Mouse (Mus musculus): ENCODE data around the gene Ildr1.
A peak's percentile ranks its signal among the peaks of the same experiment; 100 is the strongest.

The Ildr1 gene

DNA sequence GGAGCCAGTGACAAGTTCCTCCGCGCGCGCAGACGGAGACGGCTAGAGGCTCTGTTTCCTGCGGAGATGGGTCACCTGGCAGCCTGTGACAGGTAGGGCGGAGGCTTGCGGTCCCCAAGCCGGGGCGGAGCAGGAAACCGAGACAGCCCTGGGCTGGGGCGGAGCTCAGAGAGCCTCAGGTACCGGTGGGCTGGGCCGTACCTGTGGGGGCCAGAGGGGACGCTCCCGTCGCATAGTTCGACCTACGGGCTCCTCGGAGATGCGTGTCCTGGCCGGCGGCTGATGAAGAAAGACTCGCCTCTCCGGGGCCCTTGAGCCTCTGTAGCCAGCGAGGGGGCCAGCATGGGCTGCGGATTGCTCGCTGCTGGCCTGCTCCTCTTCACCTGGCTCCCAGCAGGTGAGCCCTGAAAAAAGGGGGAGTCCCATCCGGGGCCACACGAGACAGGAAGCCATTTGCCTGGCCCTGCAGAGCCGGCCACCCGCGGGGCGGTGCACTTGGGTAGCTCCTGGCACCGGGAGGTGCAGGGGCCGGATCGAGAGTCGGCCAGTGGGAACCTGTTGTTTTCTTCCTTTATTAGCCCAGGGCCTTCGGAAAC lies at the start of gene Ildr1:
Ildr1 (plus strand) TSS at position 161 of the 596 bp plus-strand sequence.
- DNase-seq (ENCODE audit: low read depth, low spot score): peak; percentile 44

DNA sequence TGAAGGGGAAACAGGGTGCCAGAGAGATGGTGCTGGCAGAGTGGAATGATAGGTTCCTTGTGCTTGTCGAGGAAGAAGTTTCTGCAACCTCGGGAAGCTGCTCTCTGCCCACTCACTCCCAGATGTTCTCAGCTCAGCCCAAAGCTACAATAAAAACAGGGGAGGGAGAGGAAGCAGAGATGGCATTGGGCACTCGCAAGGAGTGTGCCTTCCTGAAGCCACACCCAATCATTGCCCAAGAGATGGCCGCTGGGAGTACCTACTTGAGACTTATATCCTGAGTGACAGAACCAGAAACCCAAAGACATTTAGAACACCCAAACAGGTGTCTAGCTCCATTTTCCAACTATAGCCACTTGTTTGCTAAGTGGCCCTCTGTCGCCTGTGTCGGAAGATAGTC lies 48.7 kb upstream of the Ildr1 start:
- DNase-seq (ENCODE audit: low read depth, low spot score): no peak

DNA sequence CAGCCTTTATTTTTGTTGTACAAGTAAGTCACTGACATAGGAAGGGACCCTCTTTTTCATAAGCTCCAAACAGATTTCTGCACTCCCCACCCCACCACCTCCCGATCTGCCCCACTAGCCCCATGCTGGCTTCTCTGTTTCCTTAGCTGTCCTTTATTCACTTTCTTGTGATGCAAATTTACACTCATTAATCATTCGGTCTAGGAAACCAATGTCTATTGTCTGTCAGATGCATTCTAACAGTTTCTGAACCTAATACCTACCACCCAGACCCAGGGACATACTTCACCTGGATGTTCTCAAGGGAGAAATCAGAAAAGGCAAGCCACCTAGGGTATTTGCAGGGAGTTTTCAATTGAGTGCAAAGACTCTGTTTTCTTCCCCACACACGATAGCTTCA lies 44.5 kb upstream of the Ildr1 start:
- peak; percentile 80 for DNase-seq (ENCODE audit: low read depth, low spot score)

DNA sequence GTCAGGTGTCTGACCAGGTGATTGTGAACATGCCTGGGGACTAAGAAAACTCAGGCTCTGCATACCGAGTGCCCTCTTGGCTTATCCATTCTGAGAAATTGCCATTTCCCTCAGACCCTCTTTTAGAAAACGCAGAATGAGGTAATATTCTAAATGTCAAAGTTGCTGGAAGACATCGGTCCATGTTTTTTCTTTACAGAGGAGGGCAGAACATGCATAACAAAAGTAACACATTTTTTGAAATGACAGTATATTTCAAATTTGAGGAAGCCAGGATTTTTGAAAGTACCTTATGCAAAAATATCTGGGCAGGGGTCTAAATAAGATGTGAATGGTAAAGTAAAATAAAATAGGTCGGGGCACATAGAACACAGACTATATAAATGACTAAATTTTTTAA lies 43.3 kb upstream of the Ildr1 start:
- DNase-seq (ENCODE audit: low read depth, low spot score): no peak

DNA sequence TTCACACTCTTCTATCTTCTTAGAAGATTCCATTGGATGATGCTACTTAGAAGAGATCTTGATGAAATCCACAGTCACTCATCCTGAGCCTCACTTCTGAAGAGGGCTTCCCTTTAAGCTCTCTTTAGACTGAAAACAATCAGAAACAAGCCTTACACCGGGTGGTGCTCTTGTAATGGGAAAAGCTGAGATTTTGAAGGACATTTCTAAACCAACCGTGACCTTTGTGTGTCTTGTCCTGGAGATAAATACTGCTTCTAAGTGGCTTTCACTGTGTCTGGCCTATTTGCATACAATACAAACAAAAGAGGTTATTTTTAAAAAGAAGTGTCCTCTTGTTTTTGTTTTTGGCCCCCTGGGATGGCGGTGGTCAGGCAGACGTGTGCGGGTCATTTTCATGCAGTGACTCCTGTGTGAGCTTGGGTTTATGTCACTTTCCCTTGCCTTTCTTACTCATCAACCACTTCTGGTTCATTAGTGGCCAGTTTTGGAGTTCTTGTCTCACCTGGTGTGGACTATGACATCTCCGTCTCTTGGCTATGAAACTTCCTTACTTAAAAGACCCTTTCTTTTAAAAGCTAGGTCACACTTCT lies 42.5 kb upstream of the Ildr1 start:
- no peak for DNase-seq (ENCODE audit: low read depth, low spot score)

DNA sequence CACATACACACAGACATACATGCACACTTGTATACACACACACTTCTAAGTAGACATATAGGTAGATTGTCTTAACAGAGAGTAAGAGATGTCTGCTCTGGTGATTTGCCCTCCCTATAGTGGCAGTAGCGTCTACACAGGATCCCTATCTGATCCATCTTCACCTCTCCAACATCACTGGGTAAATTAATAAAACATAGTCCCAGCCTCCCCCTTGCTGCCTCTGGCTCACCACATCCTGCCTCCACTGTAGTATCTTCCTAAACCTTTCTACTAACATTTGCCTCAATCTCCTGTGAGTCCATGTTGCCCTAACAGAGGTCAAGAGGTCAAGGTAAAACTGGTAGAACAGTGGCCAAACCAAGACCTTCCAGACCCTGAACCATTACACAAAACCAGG lies 38.6 kb upstream of the Ildr1 start:
- DNase-seq (ENCODE audit: low read depth, low spot score): no peak

DNA sequence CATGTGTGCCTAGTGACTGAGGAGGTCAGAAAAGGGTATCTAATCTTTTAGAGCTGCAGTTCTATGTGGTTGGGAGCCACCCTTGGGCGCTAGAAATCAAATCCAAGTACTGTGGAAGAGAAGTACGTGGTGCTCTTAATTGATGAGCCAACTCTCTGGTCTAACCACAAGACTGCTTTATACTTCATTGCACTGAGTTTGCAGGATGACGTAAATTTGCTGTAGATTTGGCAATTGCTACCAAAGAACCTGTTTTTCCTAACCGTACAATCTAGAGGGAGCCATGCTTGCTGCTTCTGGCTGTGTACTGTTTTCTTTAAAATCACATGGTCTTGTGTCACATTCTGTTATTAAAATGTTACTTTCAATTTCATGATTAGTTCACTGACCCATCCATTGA lies 37.9 kb upstream of the Ildr1 start:
- no peak for DNase-seq (ENCODE audit: low read depth, low spot score)

DNA sequence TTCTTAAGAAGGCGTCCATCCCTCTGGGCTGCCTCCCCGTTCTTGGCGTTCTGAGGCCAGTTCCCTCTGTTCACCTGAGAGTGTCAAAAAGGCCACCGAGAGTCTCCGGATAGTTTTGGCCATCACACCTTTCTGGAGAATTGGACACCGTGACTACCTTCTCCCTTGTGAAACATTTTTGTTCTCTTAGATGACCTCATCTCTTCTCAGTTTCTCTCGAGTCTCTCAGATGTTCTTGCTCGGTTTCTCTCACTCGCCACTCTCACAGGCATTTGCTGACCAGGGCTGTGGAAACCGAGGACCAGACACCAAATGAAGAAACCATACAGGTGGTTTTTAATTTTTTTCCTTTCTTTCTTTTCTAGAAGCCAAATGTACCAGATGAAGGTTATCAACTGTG lies 32.4 kb upstream of the Ildr1 start:
- DNase-seq (ENCODE audit: low read depth, low spot score): no peak

DNA sequence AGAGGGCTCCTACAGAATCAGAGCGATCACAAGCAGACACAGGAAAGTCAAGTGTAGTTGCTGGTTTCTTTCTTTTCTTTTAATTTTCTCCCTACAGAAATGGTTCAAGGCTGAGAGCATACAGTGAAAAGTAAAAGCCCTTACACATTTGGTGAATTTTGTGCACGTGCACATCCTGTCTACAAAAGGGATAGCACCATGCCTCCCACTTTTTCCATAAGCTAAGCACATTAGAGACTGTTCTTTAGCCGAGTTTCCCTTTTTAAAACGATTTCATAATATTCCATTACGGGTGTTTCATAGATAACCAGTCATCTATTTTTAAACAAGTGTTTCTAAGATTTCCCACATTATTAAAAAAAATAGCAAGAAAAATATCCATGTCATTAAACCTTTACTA lies 30.3 kb upstream of the Ildr1 start:
- DNase-seq (ENCODE audit: low read depth, low spot score): no peak

DNA sequence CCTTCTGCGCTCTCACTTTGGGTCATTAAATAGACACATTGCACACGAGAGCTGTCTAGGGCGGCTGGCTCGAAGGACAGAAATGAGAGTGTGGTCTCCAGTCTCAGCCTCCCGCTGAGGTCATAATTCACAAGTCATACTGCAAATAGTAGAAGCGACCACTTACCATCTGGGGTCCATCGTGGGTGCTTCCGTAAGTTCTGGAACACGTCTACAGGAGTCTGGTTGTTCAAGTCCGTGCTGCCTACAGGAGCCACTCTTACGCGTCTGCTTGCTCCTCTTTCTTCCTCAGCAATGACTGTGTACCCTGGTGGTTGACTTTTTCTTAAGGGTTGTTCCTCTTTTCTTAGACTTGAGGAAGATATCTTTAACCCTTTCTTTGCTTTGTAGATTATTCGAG lies 28.0 kb upstream of the Ildr1 start, which contains the start of gene Cd86:
Cd86 (minus strand) TSS at position 300 of the 400 bp plus-strand sequence.
- DNase-seq (ENCODE audit: low read depth, low spot score): no peak

DNA sequence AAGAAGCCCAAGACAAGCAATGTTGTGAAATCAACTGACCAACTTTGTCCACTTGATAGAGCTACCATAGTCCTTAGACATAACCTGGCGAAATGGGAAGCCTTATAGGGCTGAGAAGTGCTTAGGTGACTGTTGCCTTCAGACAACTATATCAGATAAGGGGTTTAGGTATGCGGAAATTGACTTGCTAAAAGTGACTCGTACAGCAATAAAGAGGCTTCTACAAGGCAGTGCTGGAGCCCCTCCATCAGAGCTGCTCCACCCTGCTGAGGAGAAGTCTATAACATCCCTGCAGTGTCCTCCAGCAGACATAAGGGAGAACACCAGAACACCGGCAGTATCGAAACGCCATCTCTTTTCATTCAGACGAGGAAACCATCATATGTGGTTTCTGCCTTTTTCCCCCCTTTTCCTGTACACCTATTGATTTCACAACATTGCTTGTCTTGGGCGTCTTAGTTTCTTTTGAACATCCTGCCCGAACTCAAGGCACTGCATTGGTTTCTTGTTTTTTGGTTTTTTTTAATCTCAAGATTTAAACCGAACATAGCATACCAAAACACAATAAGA lies 27.2 kb upstream of the Ildr1 start:
- no peak for DNase-seq (ENCODE audit: low read depth, low spot score)

DNA sequence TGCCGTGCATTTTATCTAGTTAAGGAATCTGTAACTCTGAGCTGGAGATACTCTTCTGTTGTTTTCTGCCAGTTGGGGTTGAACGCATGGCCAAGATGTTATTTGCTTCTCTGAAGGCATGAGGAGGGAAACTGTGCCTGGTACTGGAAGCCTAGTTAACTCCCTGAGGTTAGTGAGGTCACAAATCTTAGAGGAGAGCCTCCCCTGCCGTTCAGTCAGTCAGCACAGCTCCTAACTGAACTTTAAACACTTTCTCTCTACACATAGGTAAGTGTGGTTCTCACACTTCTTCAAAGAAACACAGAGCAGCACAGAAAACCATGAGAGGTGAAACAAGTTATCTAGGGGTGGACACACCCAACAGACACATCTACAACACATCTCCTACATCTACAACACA lies 23.2 kb upstream of the Ildr1 start:
- DNase-seq (ENCODE audit: low read depth, low spot score): no peak

DNA sequence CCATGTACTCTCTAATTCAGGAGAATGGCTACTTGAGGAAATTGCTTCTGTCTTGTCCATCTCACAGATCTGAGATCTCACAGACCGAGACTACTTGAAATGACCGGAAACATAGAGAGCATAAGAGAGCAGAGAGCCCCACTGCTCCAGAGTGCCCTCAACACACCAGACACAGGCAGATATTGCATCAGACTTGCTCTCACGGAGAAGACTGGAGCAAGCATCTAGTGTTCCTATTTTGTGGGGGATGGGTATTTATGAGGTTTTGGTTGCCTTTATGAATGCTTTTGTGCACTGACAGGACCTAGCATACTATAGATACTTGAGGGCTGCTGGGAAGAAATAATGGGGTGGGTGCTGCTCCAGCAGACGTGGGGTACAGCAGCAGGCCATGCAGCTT lies 20.6 kb upstream of the Ildr1 start:
- no peak for DNase-seq (ENCODE audit: low read depth, low spot score)

DNA sequence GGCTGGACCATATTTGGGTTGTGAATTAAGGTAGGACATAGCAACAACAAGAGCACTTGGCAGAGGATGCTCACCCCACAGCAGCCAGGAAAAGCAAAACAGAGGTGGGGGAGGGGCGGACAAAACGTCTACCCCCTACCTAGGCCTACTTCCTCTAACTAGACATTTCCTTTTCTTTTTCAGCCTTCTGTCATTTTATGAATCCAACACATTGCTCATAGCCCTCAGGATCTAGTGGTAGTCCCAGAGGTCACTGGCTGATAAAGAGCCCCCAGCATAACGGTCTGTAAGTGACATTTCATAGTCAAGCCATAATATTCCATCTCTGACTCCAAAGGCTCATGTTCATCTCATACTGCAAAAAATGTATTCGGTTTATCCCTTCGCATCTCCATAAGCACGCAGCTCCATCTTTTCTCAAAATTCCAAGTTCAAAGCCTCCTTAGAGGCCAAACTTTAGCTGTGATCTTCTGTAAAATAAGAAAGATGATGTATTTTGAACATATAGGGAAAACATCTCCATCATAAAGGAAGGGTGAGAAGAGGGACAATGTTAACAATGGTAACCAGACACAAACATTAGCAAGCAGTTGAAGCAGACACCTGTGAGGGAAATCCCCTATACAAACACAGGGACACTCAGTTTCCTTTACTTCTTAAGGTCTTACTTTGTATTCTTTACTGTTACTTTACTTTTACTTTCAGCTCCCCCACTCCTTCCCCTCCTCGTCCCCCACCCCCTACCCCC lies 19.1 kb upstream of the Ildr1 start:
- peak; percentile 33 for DNase-seq (ENCODE audit: low read depth, low spot score)

DNA sequence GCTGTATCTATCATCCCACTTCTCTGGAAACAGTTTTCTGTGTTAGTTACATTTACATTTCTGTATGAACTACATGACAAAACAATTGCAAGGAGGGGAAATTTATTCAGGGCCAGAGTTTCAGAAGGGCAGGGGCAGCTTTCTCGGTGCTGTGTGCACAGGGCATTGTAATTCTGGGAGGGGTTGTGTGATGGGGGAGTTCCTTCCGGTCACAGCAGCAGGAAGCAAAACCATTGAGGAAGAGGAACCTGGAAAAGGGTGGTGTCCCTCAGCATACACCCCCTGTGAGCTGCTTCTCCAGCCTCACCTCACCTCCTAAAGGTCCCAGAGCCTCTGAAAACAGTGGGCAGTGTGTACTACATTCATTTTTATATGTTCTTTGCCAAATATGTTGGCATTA lies 18.5 kb upstream of the Ildr1 start:
- peak; percentile 73 for DNase-seq (ENCODE audit: low read depth, low spot score)

DNA sequence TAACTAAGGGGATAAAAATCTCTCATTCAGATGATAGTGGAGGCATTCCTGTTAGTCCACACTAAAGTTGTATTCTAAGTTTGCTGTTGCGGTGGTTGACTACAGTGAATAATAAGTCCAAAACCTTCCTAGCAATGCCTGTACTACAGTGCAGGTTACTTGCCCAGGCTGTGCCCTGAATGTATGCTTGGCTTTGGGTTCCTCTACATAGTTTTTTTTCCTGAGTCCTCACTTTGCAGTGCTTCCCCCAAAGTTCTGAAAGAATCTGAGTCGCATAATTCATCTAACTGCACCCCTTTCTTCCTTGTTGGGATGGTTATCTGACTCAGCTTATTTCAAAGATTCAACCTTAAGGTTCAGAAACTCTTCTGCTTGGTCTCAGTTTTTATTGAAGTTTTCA lies 17.9 kb upstream of the Ildr1 start:
- DNase-seq (ENCODE audit: low read depth, low spot score): no peak

DNA sequence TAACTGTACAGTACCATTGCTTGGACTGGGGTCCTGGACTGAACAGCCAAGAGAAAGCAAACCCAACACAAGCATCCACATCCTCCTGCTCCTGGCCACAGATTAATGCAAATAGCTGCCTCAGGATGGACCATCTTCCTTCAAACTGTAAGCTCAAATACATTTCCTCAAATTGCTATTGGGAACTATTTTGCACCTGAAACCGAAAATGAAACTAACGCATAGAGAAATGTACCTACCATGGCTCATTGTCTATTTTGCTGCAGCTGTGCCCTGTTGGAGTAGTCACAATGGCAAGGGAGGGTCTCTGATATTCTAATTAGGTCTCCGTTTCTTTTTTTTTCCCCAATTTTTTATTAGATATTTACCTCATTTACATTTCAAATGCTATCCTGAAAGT lies 11.9 kb upstream of the Ildr1 start:
- DNase-seq (ENCODE audit: low read depth, low spot score): no peak

DNA sequence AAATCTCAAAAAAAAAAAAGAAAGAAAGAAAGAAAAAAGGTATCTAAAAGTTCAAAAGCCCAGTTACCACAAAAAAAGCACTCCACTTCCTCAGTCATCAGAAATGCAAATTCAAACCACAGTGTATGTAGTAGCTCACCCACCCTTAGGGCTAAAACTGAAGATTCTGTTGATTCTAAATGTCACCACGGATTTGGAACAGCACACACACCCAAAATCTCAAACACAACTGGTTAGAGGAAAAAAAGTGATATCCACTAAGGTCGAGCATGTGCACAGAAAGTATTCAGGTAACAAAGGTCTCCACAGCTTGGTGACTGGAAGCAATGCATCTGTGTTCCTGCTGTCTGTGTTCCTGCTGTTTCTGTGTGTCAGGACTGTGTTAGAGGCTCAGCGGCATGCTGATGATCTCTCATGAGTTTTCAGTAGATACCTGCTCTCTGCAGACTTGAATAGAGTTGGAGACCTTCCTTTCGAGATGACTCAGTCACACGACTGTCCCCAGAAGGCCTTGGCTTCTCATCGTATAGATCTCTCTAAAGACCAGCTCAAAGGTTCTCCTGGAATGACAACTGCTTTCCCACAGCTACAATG lies 9.4 kb upstream of the Ildr1 start:
- DNase-seq (ENCODE audit: low read depth, low spot score): no peak

DNA sequence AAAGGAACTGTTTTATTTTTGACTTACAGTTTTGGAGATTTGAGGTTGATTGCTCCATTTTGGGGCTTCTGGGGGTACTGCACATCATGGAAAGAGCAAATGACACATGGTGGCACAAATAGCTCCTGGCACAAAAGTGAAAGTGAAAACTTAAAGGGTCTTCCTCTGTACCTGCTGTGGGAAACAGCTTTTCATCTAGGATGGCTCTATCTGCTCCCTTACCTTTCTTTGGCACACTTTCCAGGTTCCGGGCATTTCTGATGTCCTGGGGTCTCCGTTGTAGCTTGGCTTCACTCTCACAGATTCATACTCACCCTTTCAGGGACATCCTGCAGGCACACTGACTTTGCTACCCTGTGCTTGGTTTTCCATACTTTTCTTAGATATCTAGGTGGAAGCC lies 5.7 kb upstream of the Ildr1 start:
- DNase-seq (ENCODE audit: low read depth, low spot score): no peak

DNA sequence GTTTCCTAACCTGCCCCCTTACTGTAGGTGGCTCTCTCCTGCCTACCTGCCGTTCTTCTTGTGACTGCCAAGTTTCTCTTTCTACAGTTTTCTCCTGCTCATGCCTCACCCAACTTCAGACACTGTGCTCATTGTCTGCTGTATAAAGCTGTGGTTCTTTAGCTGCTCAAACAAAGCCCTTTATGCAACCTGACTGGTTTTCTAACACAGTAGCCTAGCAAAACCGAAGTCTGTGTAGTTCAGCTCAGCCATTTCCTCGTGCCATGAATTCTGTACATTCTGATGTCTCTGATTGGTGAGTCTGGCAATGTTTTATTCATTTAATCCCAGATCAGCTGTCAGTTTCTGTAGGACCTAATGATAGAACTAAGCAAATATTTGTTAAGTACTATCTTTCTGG lies 2.3 kb upstream of the Ildr1 start:
- DNase-seq (ENCODE audit: low read depth, low spot score): no peak

DNA sequence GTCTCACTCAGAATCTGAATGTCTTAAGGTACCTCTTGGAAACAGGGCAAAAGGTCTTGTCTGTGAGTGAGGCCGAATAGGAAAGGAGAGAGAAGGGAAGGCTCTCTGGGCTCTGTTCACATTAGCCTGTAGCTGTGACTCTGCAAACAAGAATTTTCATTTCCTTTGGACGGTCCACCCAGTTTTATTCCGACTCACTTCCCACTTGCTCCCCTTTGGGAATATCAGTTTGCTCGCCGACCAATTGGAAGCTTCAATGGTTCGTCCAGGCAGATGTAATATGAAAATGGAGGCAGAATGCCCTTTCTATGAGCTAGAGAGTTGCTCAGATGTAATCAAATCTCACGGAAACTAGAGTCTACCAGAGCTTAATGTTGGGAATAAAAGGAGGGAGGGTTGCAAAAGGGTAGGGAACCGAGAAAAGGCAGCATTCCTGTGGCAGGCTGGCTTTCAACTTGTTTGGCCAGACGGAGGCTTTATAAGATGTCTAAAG lies 1.1 kb downstream of the Ildr1 start:
- no peak for DNase-seq (ENCODE audit: low read depth, low spot score)

DNA sequence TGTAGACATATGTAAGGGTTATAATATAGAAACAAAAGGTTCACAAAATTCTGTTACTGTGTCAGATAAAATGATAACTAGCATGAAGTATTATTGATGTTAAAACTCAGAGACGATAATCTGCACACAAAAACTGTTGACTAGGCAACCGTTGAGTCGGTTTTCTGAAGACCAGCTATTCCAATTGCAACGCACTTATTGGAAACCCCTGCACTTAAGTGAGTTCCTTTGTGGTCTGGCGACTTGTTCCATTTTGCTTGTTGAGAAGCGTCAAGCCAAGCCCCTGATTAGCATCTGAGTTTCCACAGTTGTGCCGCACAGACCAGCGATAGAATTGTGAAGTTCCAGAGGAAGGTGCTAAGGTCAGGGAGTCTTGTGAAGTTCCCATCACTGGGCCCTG lies 3.6 kb downstream of the Ildr1 start:
- no peak for DNase-seq (ENCODE audit: low read depth, low spot score)

Measured in ZHBTc4 (cell line).